Mouse (Mus musculus) kidney, postnatal 25 days (tissue): ENCODE measurements at regions not wholly inside any gene's neighbourhood (a gene's known extent, or its start where the extent isn't known, plus 50 kb on each side); places are given as distances from the start of the nearest gene placed in this dataset.

Experiments
- DNase-seq, 2 experiments: peaks; one replicate each; pipeline ENCODE4 v3.0.0; 2021; ENCODE audit warnings: mixed read lengths in 2 of 2

DNA sequence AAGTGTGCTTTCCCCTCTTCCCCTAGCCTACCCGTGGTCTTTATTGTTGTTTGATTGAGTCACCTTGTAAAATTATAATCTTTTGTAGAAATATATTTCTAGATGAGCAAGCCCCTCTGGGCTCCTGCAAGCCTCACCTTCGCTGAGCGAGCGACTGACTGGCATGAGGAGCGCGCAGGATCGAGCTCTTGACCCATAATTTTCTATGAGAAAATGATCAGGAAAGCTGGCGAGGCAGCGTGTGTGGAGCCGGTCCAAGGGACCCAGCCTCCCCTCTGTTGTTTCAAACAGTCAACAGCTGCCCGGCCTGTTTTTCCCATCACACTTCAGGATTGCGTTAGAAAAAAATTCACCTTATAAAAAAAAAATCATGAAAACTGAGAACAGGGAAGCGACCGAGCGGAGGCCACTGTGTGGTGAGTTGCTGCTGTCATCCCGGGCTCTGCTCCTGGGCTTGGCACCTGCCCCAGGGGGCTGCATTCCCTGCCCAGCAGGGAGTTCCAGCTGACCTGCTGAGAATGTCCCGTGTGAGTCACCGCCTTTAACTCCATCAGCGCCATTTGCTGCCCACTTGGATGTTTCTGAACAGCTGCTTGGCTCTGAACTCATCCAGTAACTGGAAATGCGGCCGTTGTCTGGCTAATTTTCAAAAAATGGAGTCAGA lies 180.5 kb upstream of the Runx1 start:
- peak; percentile 31 to 72 for DNase-seq

DNA sequence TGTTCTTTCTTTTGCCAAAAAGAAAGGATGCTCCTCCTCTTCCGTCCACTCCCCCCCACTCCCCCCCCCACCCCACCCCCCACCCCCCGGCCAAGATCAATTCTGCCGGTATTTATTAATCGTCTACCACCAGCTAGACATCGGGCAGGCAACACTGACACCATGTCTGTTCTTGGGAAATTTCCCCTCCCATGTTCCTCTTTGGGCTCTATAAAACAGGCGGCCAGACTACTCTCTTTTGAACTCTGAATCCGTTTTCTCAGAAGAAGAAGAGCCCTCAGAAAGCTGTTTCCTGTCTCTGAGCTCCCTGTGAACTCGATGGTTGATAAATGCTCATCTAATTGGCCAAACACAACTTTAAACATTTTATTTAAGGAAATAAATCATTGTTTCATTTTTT lies 179.5 kb upstream of the Runx1 start:
- no peak for DNase-seq

DNA sequence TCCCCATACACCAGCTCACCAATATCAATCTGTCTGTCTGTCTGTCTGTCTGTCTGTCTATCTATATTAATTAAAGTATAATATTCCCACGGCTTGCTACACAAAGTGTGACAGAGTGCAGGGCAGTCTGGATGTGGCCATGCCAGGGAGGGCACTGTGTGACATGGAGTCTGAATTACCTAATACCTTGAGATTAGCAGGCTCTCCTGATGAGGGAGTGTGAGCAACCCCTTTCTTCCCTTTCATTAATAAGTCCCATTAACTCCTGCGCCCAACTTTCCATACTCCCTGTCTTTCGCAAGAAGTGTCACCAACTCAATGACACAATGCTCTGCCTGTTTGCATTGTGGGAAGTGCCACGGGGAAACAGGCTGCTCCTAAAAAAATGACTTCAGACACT lies 177.9 kb upstream of the Runx1 start:
- DNase-seq, result no peak

DNA sequence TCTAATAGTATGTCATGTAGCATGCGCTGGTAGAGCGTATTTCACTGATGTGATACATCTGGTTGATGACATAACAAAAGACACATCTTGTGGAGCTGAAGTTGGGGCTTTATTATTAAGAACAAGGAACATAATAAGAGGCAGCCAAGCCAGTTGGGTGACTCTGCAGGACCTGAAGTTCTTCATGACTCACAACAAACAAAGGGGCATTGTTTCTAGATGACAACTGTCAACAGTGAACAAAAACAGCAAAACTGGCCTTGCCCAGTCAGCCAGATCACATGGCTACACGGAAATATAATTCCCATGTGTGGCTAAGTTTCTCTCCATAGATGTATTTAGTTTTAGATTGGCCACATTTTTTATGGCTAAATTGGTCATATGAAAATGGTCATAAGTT lies 172.7 kb upstream of the Runx1 start:
- no peak for DNase-seq

DNA sequence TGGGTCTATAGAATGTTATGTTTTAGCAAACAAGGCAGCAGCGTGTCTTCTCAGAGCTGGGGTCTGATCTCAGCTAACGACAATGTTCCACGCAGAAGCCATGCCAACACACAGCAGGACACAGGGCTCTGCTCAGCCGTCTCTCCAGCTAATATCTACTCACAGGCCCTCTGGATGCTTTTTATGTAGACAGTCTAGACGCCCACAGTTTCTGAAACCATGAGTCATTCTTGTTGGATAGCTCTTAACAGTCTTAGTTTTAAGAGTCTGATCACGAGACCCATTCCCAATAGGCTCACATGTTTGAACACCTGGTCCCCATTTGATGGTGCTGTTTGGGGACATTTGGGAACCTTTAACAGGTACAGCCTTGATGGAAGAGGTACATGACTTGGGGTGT lies 171.7 kb upstream of the Runx1 start:
- DNase-seq, result no peak

DNA sequence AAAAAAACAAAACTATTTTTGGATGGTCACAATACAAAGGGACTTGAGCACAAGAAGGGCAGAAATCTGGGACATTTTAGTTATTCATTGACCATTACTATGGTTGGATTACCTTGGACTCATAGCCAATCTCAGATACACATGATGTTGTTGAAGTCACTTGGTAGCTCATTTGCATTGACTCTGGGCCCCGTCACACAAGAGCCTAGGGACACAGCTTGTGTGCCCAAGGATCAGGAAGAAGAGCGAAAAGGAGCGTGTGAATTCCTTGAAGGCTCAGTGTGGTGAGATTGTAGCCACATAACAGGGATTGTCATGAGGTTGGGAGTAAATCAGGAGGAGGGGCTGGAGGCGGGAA lies 170.0 kb upstream of the Runx1 start:
- DNase-seq, result peak; percentile 10 to 56

DNA sequence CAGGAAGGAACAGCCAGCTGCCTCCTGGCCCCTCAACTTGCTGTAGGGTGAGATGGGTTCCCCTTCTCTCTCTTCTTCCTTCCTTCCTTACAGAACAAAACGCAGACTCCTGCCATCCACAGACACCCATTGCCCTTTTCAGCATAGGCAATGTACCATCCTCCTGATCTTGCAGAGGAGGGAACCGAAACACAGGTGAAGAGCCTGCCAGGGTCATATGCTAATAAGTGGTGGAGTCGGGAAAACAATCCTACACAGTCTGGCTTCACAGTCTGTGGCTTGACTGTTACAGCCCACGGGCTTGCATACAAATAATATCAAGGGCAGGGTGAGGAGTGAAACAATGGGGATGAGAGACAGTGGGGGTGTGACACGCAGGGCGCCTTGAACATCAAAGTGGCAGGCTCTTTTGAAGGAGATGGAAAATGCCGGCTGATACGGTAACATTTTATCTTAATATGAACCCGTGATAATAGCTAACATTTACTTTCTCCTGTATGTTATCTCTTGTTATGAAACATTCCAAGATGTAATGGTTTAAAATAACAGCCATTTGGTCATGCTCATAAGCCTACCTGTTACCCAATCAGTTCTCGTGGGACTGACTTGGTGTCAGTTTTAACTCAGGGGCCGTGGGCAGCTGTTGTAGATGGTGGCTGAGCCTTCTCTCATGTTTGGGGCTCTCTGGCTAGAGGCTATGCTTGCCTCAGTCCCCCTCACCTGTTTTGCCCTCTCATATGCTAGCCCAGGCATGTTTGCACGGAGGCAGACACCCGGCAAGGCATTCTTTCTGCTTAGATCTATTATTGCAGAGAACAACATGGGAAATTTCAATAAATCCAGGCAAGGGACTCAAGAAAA lies 169.4 kb upstream of the Runx1 start:
- DNase-seq, result no peak

DNA sequence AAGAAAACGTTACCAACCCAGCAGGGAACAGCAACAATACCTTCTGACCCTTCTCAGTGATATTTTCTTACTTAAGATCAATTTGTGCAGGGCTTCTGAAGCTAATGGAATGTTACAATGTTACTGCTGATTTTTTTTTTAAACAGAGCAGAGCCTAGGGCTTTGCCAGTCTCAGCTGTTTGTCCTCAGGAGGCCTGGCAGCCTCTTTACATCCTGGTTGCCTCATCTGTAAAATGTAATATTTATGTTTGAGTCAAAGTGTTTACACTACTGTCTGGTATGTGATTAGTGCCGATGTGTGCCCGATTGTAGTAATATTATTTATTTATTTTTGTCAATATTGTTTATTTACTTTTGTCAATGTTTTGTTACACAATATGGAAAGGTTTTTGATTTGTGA lies 166.9 kb upstream of the Runx1 start:
- no peak for DNase-seq

DNA sequence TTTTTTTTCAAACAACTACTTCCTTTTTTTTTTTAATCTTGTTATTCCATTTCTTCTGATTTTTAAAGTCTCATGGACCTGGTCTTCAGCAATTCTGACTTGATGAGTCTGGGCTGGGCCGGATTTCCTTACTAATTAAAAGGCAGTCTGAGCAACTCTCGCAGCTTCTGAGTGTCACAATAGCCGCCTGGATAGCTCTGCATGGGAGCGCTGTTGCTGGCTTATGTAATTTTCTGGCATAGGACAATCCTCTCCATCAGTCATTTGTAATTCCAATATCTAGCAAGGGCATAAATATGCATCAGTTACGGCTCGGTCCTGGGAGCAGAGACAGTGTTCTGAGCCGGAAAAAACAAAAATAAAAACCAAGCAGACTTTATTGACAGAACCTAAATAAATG lies 165.5 kb upstream of the Runx1 start:
- DNase-seq, result peak; percentile 7 to 57

DNA sequence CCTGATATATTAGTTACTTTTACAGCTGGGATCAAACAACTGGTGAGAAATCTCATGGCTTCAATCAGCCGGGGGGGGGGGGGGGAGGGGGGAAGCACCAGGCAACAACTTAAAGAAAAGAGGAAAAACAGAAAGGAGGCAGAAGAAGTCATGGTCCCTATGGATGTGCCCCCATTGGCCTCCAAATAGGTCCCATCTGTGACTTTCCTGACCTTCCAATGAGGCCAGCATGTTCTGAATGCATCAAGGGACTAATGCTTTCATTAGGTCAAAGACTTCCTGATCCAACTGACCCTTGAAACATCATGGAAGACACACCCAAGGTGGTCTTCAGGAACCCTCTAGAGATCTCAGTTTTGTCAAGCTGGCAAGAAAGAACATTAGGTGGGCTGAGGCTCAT lies 162.5 kb upstream of the Runx1 start:
- DNase-seq, result no peak

DNA sequence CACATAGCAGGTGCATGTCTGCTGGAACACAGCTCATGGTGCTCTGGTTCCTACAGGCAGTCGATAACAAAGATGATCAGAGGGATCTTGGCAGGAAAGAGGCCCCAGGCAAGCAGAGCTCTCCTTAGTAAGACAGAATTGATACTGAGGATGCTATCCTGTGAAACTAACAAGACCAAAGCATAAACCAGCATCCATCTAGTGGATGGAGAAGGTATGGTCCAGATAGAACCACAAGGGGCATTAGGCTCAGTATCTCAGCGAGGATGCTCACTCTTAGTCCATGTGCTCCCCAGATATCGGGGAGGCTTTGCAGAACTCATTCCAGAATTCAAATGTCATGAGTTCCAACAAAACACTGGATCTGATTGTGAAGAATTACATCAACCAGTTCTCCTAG lies 162.1 kb upstream of the Runx1 start:
- no peak for DNase-seq

DNA sequence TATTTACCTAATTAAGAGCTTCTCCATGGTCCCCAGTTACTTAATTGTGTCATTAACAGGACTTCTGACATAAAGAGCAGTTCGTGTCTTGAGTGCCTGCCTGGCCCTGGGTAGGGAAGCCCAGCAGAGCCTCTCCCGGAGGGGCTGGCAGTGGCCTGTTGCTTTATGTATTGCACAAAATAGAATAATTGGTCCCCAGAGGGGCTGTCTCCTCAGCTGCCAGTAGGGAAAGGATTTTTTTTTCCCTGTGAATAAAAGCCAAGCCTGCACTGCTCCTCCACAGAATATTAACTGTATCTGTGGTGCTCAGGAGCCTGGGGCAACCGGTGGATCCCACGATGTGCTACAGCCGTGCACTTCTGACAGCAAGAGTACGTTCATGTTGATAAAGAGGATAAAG lies 159.8 kb upstream of the Runx1 start:
- DNase-seq, result no peak

DNA sequence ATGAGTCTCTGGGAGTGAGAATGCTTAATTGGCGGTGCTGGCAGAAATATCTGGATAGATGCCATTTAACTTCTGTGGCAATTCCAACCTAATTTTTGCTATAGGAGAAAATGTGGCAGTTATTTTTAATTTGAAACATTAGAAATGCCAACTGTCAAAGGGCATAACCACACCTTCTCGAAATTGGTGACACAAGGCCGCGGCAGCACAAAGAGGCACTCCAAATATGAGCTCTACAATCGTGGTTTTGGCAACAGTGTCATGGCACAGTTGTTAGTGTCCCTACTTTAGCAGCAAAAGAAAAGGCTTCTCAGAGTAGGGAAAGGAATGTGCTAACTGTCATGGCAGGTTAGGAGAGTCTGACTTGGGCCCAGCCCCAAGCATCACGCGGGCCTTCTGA lies 157.0 kb upstream of the Runx1 start:
- no peak for DNase-seq

DNA sequence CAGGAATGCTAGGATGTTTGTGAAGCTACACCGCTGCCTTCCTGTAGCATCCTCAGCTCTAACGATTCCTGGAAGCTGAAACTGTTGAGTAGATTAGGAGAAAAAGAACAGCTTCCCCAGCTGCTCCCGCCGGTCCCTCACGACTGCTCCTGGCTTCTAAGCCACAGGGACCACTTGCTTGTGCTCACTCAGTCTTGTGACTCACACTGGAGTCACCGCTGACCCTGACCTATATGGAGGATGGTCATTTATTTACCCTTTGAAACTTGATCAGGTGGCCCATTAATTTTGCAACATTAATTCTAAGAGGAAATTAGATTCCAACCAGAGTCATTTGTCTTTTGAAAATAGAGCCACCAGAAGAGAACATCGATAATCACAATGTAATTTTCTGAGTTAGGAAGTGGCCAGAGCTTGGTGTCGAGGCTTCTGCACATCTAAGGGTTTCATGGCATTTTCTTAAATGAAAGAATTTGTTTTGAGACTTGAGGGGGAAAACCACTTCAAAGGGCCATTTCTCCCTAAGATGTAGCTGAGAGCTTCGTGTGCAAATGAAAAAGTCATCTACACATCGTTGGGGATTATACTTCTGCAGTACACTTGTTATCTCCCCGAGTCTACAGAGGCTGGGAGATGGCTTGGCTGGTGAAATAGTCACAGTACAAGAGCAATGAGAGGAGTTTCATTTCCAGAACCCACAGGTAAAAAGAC lies 153.8 kb upstream of the Runx1 start:
- DNase-seq, result no peak

DNA sequence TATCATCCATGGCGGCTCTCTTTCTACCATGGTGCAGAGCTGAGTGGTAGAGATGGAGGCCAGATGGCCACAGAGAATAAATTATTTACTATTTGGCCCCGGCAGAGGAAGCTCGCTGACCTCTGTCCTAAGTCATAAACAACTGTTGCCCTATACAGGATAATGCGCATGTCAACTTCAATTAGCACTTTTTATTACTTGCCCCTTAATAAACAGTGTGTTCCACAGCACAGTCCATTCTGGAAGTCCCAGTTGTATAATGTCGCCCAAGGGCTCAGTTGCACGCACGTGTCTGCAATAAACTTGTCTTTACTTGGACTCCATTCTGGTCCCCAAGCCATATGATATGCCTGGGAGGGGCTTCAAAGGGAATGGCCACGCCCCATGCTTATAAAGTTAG lies 150.1 kb upstream of the Runx1 start:
- DNase-seq, result no peak

DNA sequence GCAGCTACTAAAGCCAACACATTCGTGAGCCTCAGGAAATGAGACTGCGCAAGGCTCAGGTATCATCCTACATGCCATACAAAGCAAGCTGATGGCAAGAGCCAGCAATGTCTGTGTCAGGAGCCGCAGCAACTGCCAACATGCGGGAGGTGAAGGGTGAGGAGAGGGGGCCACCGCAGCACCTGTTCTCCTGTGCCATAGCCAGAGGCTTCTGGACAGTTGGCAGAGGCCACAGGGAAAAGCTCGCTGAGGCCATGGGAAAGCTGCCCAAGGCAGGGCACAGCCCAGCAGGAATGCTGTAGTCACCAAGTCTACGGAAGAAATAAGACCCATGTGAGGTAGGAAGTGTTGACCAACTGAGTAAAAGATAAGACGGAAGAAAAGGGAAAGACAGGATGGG lies 149.1 kb upstream of the Runx1 start:
- no peak for DNase-seq

DNA sequence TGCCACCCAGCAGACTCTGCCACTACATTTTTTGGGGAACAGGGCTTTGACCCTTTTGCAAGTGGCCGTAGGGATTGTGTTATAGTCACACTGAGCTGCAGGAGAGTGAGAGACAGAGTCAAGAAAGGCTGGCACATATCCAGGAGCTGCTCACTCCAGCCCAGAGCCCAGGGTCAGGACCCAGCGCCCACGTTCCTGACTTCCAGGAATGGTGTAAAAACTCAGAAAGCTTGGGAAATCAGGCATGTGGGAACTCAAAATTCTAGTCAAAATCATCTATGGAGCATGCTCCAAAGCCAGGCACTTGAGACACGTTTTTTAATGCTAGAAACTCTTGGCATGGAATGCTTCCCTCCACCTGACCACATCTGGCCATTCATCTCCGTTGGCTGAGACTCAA lies 146.7 kb upstream of the Runx1 start:
- DNase-seq, result no peak

DNA sequence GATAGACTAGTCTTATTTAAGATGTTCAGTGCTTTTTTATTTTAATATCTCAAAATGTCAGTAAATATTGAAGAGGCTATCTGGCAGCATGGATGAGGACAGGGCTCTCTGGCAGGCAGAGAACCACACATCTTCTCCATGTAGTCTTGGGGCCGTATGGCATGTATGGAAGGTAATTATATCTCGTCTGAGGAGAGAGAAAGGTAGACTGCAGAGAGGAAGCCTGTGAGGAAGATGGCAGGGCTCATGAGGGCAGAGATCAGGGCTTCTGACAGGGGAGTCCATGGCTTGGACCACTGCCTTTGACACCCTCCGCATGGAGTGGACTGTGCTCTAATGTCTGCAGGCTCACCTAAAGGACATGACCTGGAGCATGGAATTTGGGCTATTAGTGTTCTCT lies 146.0 kb upstream of the Runx1 start:
- no peak for DNase-seq

DNA sequence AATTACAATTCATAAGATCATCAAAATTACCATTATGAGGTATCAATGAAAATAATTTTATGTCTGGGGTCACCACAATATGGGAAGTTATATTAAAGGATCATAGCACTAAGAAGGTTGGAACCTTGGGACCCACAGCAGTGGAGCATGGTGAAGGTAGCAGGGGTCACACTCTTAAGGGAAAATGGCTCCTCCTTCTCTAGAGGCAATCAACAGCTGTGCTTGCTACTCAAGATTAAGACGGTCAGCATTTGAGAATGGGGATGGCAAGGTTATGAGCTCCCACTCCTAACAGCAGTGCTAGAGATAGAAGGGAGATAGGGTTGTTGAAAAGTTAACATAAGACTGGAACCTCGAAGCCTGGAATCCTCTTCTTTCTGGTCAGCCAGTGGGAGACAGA lies 144.6 kb upstream of the Runx1 start:
- no peak for DNase-seq

DNA sequence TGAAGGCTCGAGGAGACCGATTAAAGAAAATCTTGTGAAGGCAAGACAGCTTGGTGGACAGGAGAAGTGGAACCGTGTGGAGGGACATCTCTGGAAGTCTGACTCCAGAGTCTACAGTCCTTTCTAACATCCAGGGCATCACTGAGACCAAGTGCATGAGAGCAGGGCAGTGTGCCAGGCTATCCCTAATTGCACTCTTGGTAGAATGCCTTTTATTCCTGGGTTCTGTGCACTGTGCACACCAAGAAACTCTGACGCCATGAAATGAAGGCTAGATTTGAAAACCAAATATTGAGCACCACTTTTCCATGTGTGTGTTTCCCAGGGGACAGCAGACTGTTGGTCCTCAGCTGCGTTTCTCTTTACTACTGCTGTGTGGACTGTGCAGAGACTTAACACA lies 143.1 kb upstream of the Runx1 start:
- DNase-seq, result no peak

DNA sequence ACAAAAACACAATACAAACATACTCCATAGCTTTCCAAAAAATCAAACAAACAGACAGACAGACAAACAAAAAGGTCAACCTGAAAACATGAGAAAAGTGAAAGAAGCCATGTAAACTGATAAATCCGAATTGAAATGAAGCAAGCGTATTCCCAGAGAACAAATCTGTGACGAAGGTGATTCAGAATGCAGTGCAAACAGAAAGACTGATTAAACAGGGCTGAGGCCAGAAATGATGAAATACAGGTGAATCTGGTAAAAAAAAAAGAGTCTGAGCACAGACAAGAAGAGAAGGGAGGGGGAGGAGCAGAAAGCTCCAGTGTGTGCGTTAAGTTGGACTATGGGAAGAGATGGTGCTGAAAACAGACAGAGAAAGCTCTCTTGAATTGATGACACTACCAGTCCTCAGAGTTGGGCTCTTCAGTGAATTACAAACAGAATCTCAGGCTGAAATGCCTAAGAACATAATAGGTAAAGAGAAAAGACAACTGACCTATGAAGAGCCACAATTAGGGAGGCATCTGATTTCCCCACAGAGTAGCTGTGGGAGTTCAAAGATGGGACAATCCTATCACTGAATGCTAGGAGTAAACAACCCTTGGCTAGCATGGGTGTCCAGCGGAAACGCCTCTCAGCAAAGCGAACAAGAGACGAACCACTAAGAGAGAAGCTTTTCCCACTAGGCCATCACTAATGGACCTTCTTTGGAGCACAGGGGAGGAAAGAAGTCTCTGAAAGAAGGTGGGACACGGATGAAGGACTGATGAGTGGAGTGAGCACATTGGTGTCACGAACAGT lies 140.3 kb upstream of the Runx1 start:
- no peak for DNase-seq

DNA sequence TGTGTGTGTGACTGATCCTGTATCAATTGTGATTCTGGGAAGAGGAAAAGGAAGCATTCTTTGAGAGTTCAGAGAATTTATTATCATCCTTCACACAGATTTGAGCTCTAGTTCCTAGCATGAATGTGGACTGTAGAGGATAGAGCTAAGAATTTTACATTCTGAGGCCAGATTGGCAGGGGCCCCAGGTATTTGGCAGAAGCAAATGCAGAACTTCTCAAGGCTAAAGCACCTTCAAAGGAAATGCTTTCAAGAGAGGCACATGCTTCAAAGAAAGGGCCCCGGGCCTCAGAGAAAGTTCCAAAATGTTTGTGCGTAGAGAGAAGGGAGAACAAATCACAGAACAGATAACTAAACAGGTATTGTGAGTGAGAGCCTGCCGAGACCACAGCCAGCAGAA lies 139.7 kb upstream of the Runx1 start:
- DNase-seq, result no peak

DNA sequence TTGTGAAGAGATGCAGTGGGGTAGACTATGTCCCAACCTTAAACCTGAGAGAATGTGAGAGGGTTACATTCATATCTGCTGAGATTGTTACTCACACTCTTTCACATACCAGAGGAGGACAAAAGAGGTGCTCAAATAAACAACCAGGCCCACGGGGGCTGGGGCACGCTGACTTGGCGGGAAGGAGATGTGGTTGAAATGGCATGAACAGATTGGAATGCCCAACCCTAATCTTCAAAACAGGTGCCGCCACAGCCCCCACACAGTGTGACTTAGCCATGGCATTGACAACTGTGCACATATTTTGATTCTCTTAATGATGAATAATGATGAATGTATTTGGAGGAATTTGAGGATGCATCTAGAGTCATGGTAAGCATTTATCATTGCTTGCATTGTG lies 137.6 kb upstream of the Runx1 start:
- no peak for DNase-seq
